ENCODE assay signal across 26 mouse cellular contexts in genomic region chr14:9788402-9788950, GRCm38 (mm10).
DNase-seq lines count a peak whose midpoint lies in the region; ATAC-seq lines count a peak whose summit lies in the region.
"Had no signal": no experiment of that assay in that cellular context is flagged by ENCODE, and none has a peak within 500 bp of the region (broad histone marks: within the 10 kb centered on the region; RNA-seq: fewer than 3 reads in every experiment).

No protein-coding gene starts in this region.

- no peak overlapping the region for H3K4me2 ChIP-seq in forebrain, embryonic 11.5 days (ENCODE audit: low read depth, low read length, severe bottlenecking)
- no peak overlapping the region for H3K4me2 ChIP-seq in kidney, embryonic 15.5 days
- H3K4me2 ChIP-seq in forebrain, embryonic 15.5 days (replicated peaks): no peak overlapping the region
- H3K4me2 ChIP-seq in heart, embryonic 12.5 days: no peak overlapping the region
- H3K4me2 ChIP-seq: embryonic facial prominence, embryonic 13.5 days; heart, embryonic 13.5 days; hindbrain, embryonic 15.5 days had no signal

- no peaks in the 10 kb centered on the region for H3K4me1 ChIP-seq in forebrain, embryonic 11.5 days (replicated peaks; ENCODE audit: control insufficient read depth, insufficient read depth, low read length)
- H3K4me1 ChIP-seq in forebrain, embryonic 10.5 days: peaks cover 4% of the 10 kb centered on the region; the same call in 1 of the 2 replicates
- 0 out of 2 replicates have a peak, but pooled peaks cover 4% of the 10 kb centered on the region for H3K4me1 ChIP-seq in kidney, embryonic 15.5 days
- H3K4me1 ChIP-seq in forebrain, embryonic 15.5 days: no peaks in the 10 kb centered on the region
- no peaks in the 10 kb centered on the region for H3K4me1 ChIP-seq in heart, embryonic 12.5 days (replicated peaks)
- H3K4me1 ChIP-seq: embryonic facial prominence, embryonic 10.5 days; embryonic facial prominence, embryonic 13.5 days; heart, embryonic 13.5 days; hindbrain, embryonic 15.5 days had no signal

- H3K4me3 ChIP-seq in forebrain, embryonic 11.5 days (ENCODE audit: low read depth, low read length): no peak overlapping the region
- no peak overlapping the region for H3K4me3 ChIP-seq in forebrain, embryonic 10.5 days
- H3K4me3 ChIP-seq in kidney, embryonic 15.5 days (replicated peaks): no peak overlapping the region
- H3K4me3 ChIP-seq in forebrain, embryonic 15.5 days: no peak overlapping the region
- no peak overlapping the region for H3K4me3 ChIP-seq in heart, embryonic 12.5 days
- H3K4me3 ChIP-seq: embryonic facial prominence, embryonic 10.5 days; embryonic facial prominence, embryonic 13.5 days; erythroblast, embryonic 14.5 days; gastrocnemius, adult 2 months; heart, embryonic 13.5 days; hindbrain, embryonic 15.5 days had no signal

- no peak for DNase-seq in forebrain, embryonic 11.5 days (ENCODE audit: low spot score)
- DNase-seq in forebrain, embryonic 10.5 days (ENCODE audit: extremely low spot score, low spot score): no peak
- no peak for DNase-seq in kidney, adult 9 months
- peak; percentile 25 for DNase-seq in Muller cell, postnatal 12 days (ENCODE audit: inconsistent ontology term)
- DNase-seq in lung, postnatal 10 days: no peak
- DNase-seq: adrenal gland, adult 2 months; adrenal gland, postnatal 14 days; cerebellum, adult 11-12 months; cerebellum, adult 8-10 months; cerebellum, postnatal 10 days; cerebellum, postnatal 36 days; embryo, embryonic 11 days; gastrocnemius, adult 2 months; gastrocnemius, postnatal 14 days; heart, adult 18-20 months; heart, postnatal 14 days; heart, postnatal 4 days had no signal

- 42% methylated on average over 3 of the region's 3 CpGs for WGBS in forebrain, embryonic 11.5 days
- 57% methylated on average over 3 of the region's 3 CpGs for WGBS in forebrain, embryonic 10.5 days
- 38% methylated on average over 3 of the region's 3 CpGs for WGBS in kidney, embryonic 15.5 days
- WGBS in forebrain, embryonic 15.5 days: 10% methylated on average over 3 of the region's 3 CpGs
- 62% methylated on average over 3 of the region's 3 CpGs for WGBS in heart, embryonic 12.5 days

- no peaks in the 10 kb centered on the region for H3K27me3 ChIP-seq in forebrain, embryonic 11.5 days (ENCODE audit: control insufficient read depth, insufficient read depth, low read length)
- H3K27me3 ChIP-seq in forebrain, embryonic 10.5 days (ENCODE audit: poor library complexity, severe bottlenecking): no peaks in the 10 kb centered on the region; the same call in 1 of the 2 replicates
- H3K27me3 ChIP-seq in kidney, embryonic 15.5 days: no peaks in the 10 kb centered on the region
- H3K27me3 ChIP-seq in forebrain, embryonic 15.5 days: no peaks in the 10 kb centered on the region
- H3K27me3 ChIP-seq in heart, embryonic 12.5 days (replicated peaks): no peaks in the 10 kb centered on the region
- H3K27me3 ChIP-seq: embryonic facial prominence, embryonic 13.5 days; heart, embryonic 13.5 days; hindbrain, embryonic 15.5 days had no signal

- no peaks in the 10 kb centered on the region for H3K36me3 ChIP-seq in forebrain, embryonic 11.5 days (ENCODE audit: control insufficient read depth, insufficient read depth, low read length)
- H3K36me3 ChIP-seq in forebrain, embryonic 10.5 days (replicated peaks): no peaks in the 10 kb centered on the region
- H3K36me3 ChIP-seq in kidney, embryonic 15.5 days: no peaks in the 10 kb centered on the region
- H3K36me3 ChIP-seq in forebrain, embryonic 15.5 days: no peaks in the 10 kb centered on the region
- H3K36me3 ChIP-seq in heart, embryonic 12.5 days: no peaks in the 10 kb centered on the region
- H3K36me3 ChIP-seq: embryonic facial prominence, embryonic 10.5 days; embryonic facial prominence, embryonic 13.5 days; heart, embryonic 13.5 days; hindbrain, embryonic 15.5 days had no signal

- ATAC-seq in forebrain, embryonic 11.5 days (replicated peaks; ENCODE audit: low FRiP score): peak; percentile 65
- peak; percentile 78 for ATAC-seq in kidney, embryonic 15.5 days (replicated peaks; ENCODE audit: low FRiP score)
- peak; percentile 55 for ATAC-seq in forebrain, embryonic 15.5 days (replicated peaks)
- no peak for ATAC-seq in heart, embryonic 12.5 days (ENCODE audit: insufficient number of reproducible peaks, low FRiP score)
- ATAC-seq: intestine, postnatal 0 days had no signal

- no peaks in the 10 kb centered on the region for H3K9me3 ChIP-seq in forebrain, embryonic 11.5 days (ENCODE audit: control insufficient read depth, low read length)
- no peaks in the 10 kb centered on the region for H3K9me3 ChIP-seq in forebrain, embryonic 10.5 days
- no peaks in the 10 kb centered on the region for H3K9me3 ChIP-seq in kidney, embryonic 15.5 days (replicated peaks)
- no peaks in the 10 kb centered on the region for H3K9me3 ChIP-seq in forebrain, embryonic 15.5 days
- no peaks in the 10 kb centered on the region for H3K9me3 ChIP-seq in heart, embryonic 12.5 days (replicated peaks)
- H3K9me3 ChIP-seq: embryonic facial prominence, embryonic 10.5 days; embryonic facial prominence, embryonic 13.5 days; heart, embryonic 13.5 days; hindbrain, embryonic 15.5 days had no signal

- H3K9ac ChIP-seq in forebrain, embryonic 11.5 days (ENCODE audit: low read length): no peak overlapping the region
- H3K9ac ChIP-seq in kidney, embryonic 15.5 days: no peak overlapping the region
- no peak overlapping the region for H3K9ac ChIP-seq in forebrain, embryonic 15.5 days (replicated peaks)
- no peak overlapping the region for H3K9ac ChIP-seq in heart, embryonic 12.5 days
- H3K9ac ChIP-seq: embryonic facial prominence, embryonic 13.5 days; heart, embryonic 13.5 days; hindbrain, embryonic 15.5 days had no signal

- no peak overlapping the region for H3K27ac ChIP-seq in forebrain, embryonic 11.5 days (ENCODE audit: low read depth, low read length)
- no peak overlapping the region for H3K27ac ChIP-seq in forebrain, embryonic 10.5 days
- H3K27ac ChIP-seq in kidney, embryonic 15.5 days: no peak overlapping the region
- H3K27ac ChIP-seq in forebrain, embryonic 15.5 days (replicated peaks): no peak overlapping the region
- H3K27ac ChIP-seq in heart, embryonic 12.5 days (ENCODE audit: poor library complexity, severe bottlenecking): no peak overlapping the region
- H3K27ac ChIP-seq: embryonic facial prominence, embryonic 10.5 days; embryonic facial prominence, embryonic 13.5 days; gastrocnemius, adult 2 months; heart, embryonic 13.5 days; hindbrain, embryonic 15.5 days had no signal
